Mouse (Mus musculus) leukemia stem cell, adult 10-12 weeks (primary cell): ENCODE data around the gene Kcne1. TPM values are rescaled to one million over a fixed set of nuclear protein-coding genes. Genes with fewer than 3 reads are reported as not detected.

Source experiments
- polyA plus RNA-seq: library from polyadenylated mRNA; stranded (reverse); fragments of >175 nt; gene quantifications from 2 replicates; pipeline ENCODE4 v1.2.3, GENCODE M21; 2012; ENCODE audit warnings: low replicate concordance

The Kcne1 gene
- polyA plus RNA-seq = not detected in 2 replicates

DNA sequence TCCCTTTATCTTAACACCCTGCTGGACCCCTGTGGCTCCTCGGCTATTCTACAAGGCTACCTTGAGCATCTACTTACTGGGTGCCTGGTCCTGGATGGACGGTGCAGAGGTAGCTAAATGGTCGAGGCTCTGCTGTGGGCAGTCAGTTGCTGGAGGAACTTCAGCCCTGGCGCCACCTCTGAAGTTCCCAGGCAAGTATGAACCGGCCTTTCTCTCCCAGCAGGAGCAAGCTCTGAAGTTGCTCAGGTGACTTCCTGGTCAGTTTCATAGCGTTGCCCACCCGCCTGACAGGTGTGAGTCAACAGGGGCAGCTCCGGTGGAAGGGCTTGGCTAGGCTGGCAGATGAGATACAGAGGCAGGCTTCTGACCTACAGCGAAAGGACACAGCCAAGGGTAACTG lies at the start of gene Kcne1:
Gene Kcne1 (minus strand): TSS at position 240 of the 400 bp plus-strand sequence.

DNA sequence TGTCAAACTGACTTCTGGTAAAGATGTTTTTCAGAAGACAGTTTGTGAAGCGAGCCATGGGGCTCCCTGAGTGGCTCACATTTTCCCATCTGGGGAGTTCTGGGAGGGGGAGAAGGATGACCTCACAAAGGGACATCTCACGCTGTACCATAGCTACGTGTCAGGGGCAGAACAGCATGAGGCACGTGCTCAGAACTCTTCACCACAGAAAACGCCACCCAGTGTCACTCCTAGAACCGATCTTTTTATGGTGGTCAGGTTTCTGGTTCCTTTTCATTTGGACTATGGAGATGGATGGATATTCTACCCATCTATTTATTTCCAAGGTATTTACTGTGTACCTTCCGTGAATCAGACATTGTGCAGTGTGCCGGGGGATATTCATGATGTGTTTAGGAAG lies 37.9 kb downstream of the Kcne1 start, which contains the start of gene Fam243:
Gene Fam243 (minus strand): TSS at position 101 of the 400 bp plus-strand sequence.

DNA sequence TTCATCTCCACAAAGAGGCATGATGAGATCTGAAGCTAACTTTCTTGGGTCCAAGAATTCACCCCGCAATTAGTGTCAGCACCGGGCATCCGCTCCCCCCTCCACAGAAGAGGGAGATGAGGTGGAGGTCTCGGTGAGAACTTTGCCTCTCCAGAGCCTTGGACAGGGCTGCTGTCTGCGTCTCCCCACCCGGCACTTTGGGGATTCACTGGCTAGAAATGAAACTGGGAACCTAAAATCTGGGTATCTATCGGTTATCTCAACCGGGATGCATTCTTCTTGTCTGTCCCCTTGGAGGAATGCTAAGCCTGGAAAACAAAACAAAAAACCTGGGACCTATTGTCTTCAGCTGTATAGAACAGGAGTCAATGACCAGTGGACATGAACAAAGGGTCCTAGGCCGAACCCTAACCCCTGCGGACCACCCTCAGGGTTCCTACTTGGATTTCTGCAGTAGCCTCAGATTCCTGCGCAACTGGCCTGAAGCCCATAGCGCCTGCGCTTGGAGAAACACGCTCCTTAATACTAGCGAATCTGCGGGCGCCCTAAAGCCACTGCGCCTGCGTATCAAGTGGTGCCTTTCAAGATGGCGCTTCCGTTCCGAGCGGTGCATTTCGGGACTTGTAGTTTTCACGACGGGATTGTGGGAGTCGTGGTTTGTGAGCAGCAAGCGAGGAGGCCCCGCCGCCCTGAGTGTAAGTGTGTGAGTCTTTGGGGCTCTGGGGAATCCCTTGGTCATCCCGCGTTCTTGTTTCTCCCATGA lies 58.4 kb downstream of the Kcne1 start, which contains the start of gene Smim11:
Gene Smim11 (plus strand): TSS at position 638 of the 763 bp plus-strand sequence.

Other genes starting within 250 kb of the Kcne1 start
- not detected in 2 replicates for gene Kcne2, start 67.1 kb downstream of the Kcne1 start, polyA plus RNA-seq
- 2.1 and 3.3 TPM in 2 replicates for gene Smim11, start 58.2 kb downstream of the Kcne1 start, polyA plus RNA-seq
- not detected in 2 replicates for gene Fam243, start 38.0 kb downstream of the Kcne1 start, polyA plus RNA-seq
- 9.0 and 11.1 TPM in 2 replicates for gene Rcan1, start 111.4 kb upstream of the Kcne1 start, polyA plus RNA-seq
- not detected in 2 replicates for gene Clic6, start 126.3 kb upstream of the Kcne1 start, polyA plus RNA-seq